Mouse (Mus musculus) frontal cortex, postnatal 36 days (tissue): ENCODE data around the gene Gm17651.

ENCODE experiments used
- DNase-seq, 2 experiments: peaks; one replicate each; pipeline ENCODE4 v3.0.0; 2022; ENCODE audit warnings: low spot score in 2 of 2

Gene Gm17651

GRCm38 (mm10) chr3:97630746-97631145 is 43.7 kb downstream of the Gm17651 start:
- no peak for DNase-seq

GRCm38 (mm10) chr3:97629941-97630340 is 44.6 kb downstream of the Gm17651 start:
- no peak for DNase-seq

- no peak for DNase-seq
These were observed 46.0 kb downstream of the Gm17651 start, which contains the start of gene Fmo5 for GRCm38 (mm10) chr3:97628391-97629001. Gene Fmo5 (plus strand): TSS chr3:97628804.

GRCm38 (mm10) chr3:97627893-97628292 is 46.6 kb downstream of the Gm17651 start:
- DNase-seq, result no peak

GRCm38 (mm10) chr3:97624611-97625010 is 49.9 kb downstream of the Gm17651 start:
- no peak for DNase-seq
